10 mouse cellular contexts compared by ENCODE assay signal in the genomic region with DNA sequence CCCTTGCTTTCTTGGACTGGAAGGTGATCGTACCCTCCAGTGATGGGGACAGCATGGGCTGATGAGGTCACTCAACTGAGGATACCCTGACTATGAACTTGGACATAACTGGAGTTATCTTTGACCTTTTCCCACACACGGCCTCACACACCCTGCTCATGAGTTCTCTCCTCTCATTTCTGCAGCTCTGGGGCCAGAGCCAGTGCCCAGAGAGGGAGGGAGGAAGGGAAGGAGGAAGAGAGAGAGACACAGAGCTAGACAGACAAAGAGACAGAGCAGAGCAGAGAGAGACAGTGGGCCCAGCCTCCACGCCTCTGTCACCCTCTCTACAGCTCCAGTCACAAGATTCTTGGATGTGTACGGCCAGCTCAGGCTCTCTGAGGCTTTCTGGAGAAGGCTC. TPM values are rescaled to one million over a fixed set of nuclear protein-coding genes. Genes with fewer than 3 reads are reported as not detected.
DNase-seq lines count a peak whose midpoint lies in the region; ATAC-seq and TF ChIP-seq lines count a peak whose summit lies in the region.
"Had no signal": no experiment of that assay in that cellular context is flagged by ENCODE, and none has a peak within 500 bp of the region (broad histone marks: within the 10 kb centered on the region; RNA-seq: fewer than 3 reads in every experiment).

No protein-coding gene starts in this region.

- no peak for TF ChIP-seq POLR2A in heart, adult 2 months (IDR thresholded peaks at IDR 0.05; ENCODE audit: insufficient read depth, low read depth, low read length)

- no peak overlapping the region for H3K9ac ChIP-seq in heart, adult 2 months (ENCODE audit: low read depth, low read length)
- H3K9ac ChIP-seq in liver, embryonic 12.5 days, result no peak overlapping the region
- H3K9ac ChIP-seq in kidney, embryonic 14.5 days (ENCODE audit: low read depth, low read length), result no peak overlapping the region

- no peaks in the 10 kb centered on the region for H3K36me3 ChIP-seq in heart, adult 2 months (ENCODE audit: control insufficient read depth, insufficient read depth, low read length)
- H3K36me3 ChIP-seq in liver, embryonic 12.5 days, result no peaks in the 10 kb centered on the region
- no peaks in the 10 kb centered on the region for H3K36me3 ChIP-seq in kidney, embryonic 14.5 days (ENCODE audit: control insufficient read depth, insufficient read depth, low read length)

- H3K27me3 ChIP-seq in heart, adult 2 months (ENCODE audit: control insufficient read depth, insufficient read depth, low read length), result no peaks in the 10 kb centered on the region
- peaks cover 10% of the 10 kb centered on the region for H3K27me3 ChIP-seq in liver, embryonic 12.5 days (replicated peaks)
- H3K27me3 ChIP-seq in kidney, embryonic 14.5 days (ENCODE audit: control insufficient read depth, insufficient read depth, low read length), result no peaks in the 10 kb centered on the region

- H3K4me3 ChIP-seq in heart, adult 2 months, result no peak overlapping the region
- no peak overlapping the region for H3K4me3 ChIP-seq in liver, embryonic 12.5 days
- no peak overlapping the region for H3K4me3 ChIP-seq in kidney, embryonic 14.5 days (ENCODE audit: low read length)

- no peak for DNase-seq in heart, adult 2 months
- DNase-seq in heart, adult 11 months, result no peak
- no peak for DNase-seq in liver
- DNase-seq in cerebellum, adult 9-11 months, result peak; percentile 53

- WGBS in heart, adult 2 months, result 48% methylated on average over 4 of the region's 4 CpGs
- WGBS in liver, embryonic 12.5 days (ENCODE audit: insufficient replicate concordance), result 56% methylated on average over 4 of the region's 4 CpGs
- WGBS in kidney, embryonic 14.5 days, result 72% methylated on average over 4 of the region's 4 CpGs

- H3K4me2 ChIP-seq in liver, embryonic 12.5 days, result no peak overlapping the region
- H3K4me2 ChIP-seq in kidney, embryonic 14.5 days (replicated peaks; ENCODE audit: low read depth, low read length), result no peak overlapping the region

- no peak for TF ChIP-seq EP300 in heart, adult 2 months (IDR thresholded peaks at IDR 0.05; ENCODE audit: insufficient read depth, low read depth, low read length)

- peak overlapping the region; percentile 75 for H3K27ac ChIP-seq in heart, adult 2 months
- peak overlapping the region; percentile 37; the same call in 1 of the 2 replicates for H3K27ac ChIP-seq in liver, embryonic 12.5 days
- peak overlapping the region; percentile 51; the same call in 1 of the 2 replicates for H3K27ac ChIP-seq in kidney, embryonic 14.5 days (ENCODE audit: low read depth, low read length)

- no peak for ATAC-seq in liver, embryonic 12.5 days
- ATAC-seq in kidney, embryonic 14.5 days (ENCODE audit: low FRiP score, low TSS enrichment), result no peak
- no peak for ATAC-seq in granulocyte monocyte progenitor cell, adult 5-6 weeks (replicated peaks; ENCODE audit: poor library complexity, severe bottlenecking)
- ATAC-seq in CD4-positive, CD25-positive, alpha-beta regulatory T cell, adult 4 months, result no peak
- ATAC-seq: activated CD4-positive, CD25-positive, alpha-beta regulatory T cell, adult 4 months had no signal

- H3K4me1 ChIP-seq in heart, adult 2 months (ENCODE audit: control insufficient read depth, insufficient read depth, low read length), result peaks cover 9% of the 10 kb centered on the region
- H3K4me1 ChIP-seq in liver, embryonic 12.5 days, result peaks cover 31% of the 10 kb centered on the region
- peaks cover 17% of the 10 kb centered on the region for H3K4me1 ChIP-seq in kidney, embryonic 14.5 days (ENCODE audit: control insufficient read depth, insufficient read depth, low read length)

- no peaks in the 10 kb centered on the region for H3K9me3 ChIP-seq in liver, embryonic 12.5 days (replicated peaks)
- H3K9me3 ChIP-seq in kidney, embryonic 14.5 days (ENCODE audit: control insufficient read depth, low read length), result no peaks in the 10 kb centered on the region

- intact Hi-C loops in heart, adult 2 months (cut with DNase I), result no loop called here

- TF ChIP-seq CTCF in heart, adult 2 months (IDR thresholded peaks at IDR 0.05), result no peak

- H3K79me2 ChIP-seq in heart, adult 2 months (replicated peaks; ENCODE audit: control insufficient read depth, insufficient read depth, low read length), result no peaks in the 10 kb centered on the region

RNA-seq across cellular contexts. Expression of gene Rrp9, which starts 3.4 kb away (rescaled TPM):
- 10 to 100 TPM; 18.9 to 23.4 TPM for total RNA-seq in heart, adult 2 months (2021)
- polyA plus RNA-seq in heart, adult 2 months (2012; rRNA removed), result 21.0 and 22.3 TPM in 2 replicates
- 54.6 and 58.0 TPM in 2 replicates for polyA plus RNA-seq in liver, embryonic 12.5 days (2016; fragmentation: Nextera tagmentation; extraction: Ambion mirVana)
- polyA plus RNA-seq in kidney, embryonic 14.5 days (2014; fragmentation: Nextera tagmentation; extraction: Ambion mirVana), result 43.8 and 49.3 TPM in 2 replicates
- total RNA-seq in granulocyte monocyte progenitor cell, adult 5-6 weeks (2014; fragmentation: Nextera tagmentation), result 30.4 and 32.8 TPM in 2 replicates
- total RNA-seq in granulocyte monocyte progenitor cell, adult 5-6 weeks (2017), result 47.3 and 57.5 TPM in 2 replicates
- 10 to 100 TPM; 35.4 to 37.4 TPM for polyA plus RNA-seq in CD4-positive, CD25-positive, alpha-beta regulatory T cell, adult 4 months (2017; shearing (Covaris generic))

RNA-seq across cellular contexts. Expression of gene Parp3, which starts 4.4 kb away (rescaled TPM):
- total RNA-seq in heart, adult 2 months (2021), result 10 to 100 TPM; 29.4 to 31.2 TPM
- polyA plus RNA-seq in heart, adult 2 months (2012; rRNA removed), result 35.1 and 46.7 TPM in 2 replicates
- polyA plus RNA-seq in liver, embryonic 12.5 days (2016; fragmentation: Nextera tagmentation; extraction: Ambion mirVana), result 1.5 and 1.7 TPM in 2 replicates
- 1.9 and 2.7 TPM in 2 replicates for polyA plus RNA-seq in kidney, embryonic 14.5 days (2014; fragmentation: Nextera tagmentation; extraction: Ambion mirVana)
- 10.9 and 15.1 TPM in 2 replicates for total RNA-seq in granulocyte monocyte progenitor cell, adult 5-6 weeks (2014; fragmentation: Nextera tagmentation)
- 7.6 and 13.8 TPM in 2 replicates for total RNA-seq in granulocyte monocyte progenitor cell, adult 5-6 weeks (2017)
- 10 to 100 TPM; 52.6 to 68.5 TPM for polyA plus RNA-seq in CD4-positive, CD25-positive, alpha-beta regulatory T cell, adult 4 months (2017; shearing (Covaris generic))

RNA-seq across cellular contexts. Expression of gene Gpr62, which starts 6.6 kb away (rescaled TPM):
- not detected for total RNA-seq in heart, adult 2 months (2021)
- polyA plus RNA-seq in heart, adult 2 months (2012; rRNA removed), result 0.12 TPM in 1 of 2 replicates, not detected in the other
- polyA plus RNA-seq in liver, embryonic 12.5 days (2016; fragmentation: Nextera tagmentation; extraction: Ambion mirVana), result 0.10 and 0.19 TPM in 2 replicates
- polyA plus RNA-seq in kidney, embryonic 14.5 days (2014; fragmentation: Nextera tagmentation; extraction: Ambion mirVana), result 0.37 and 0.66 TPM in 2 replicates
- total RNA-seq in granulocyte monocyte progenitor cell, adult 5-6 weeks (2014; fragmentation: Nextera tagmentation), result not detected in 2 replicates
- total RNA-seq in granulocyte monocyte progenitor cell, adult 5-6 weeks (2017), result not detected in 2 replicates
- polyA plus RNA-seq in CD4-positive, CD25-positive, alpha-beta regulatory T cell, adult 4 months (2017; shearing (Covaris generic)), result not detected
- total RNA-seq: hematopoietic stem cell, adult 5-6 weeks had no signal
- polyA plus RNA-seq: activated CD4-positive, CD25-positive, alpha-beta regulatory T cell, adult 4 months had no signal

RNA-seq across cellular contexts. Expression of gene Pcbp4, which starts 19.2 kb away (rescaled TPM):
- 10 to 100 TPM; 70.0 to 74.6 TPM for total RNA-seq in heart, adult 2 months (2021)
- polyA plus RNA-seq in heart, adult 2 months (2012; rRNA removed), result 92.8 and 95.8 TPM in 2 replicates
- polyA plus RNA-seq in liver, embryonic 12.5 days (2016; fragmentation: Nextera tagmentation; extraction: Ambion mirVana), result 27.3 and 30.9 TPM in 2 replicates
- 129 and 147 TPM in 2 replicates for polyA plus RNA-seq in kidney, embryonic 14.5 days (2014; fragmentation: Nextera tagmentation; extraction: Ambion mirVana)
- 4.5 TPM in 2 replicates for total RNA-seq in granulocyte monocyte progenitor cell, adult 5-6 weeks (2014; fragmentation: Nextera tagmentation)
- 1.2 and 3.6 TPM in 2 replicates for total RNA-seq in granulocyte monocyte progenitor cell, adult 5-6 weeks (2017)
- 1 to 10 TPM; 2.9 to 3.1 TPM for polyA plus RNA-seq in CD4-positive, CD25-positive, alpha-beta regulatory T cell, adult 4 months (2017; shearing (Covaris generic))

RNA-seq across cellular contexts. Expression of gene Abhd14a, which starts 24.8 kb away (rescaled TPM):
- total RNA-seq in heart, adult 2 months (2021), result 10 to 100 TPM; 18.7 to 21.8 TPM
- 33.2 and 43.0 TPM in 2 replicates for polyA plus RNA-seq in heart, adult 2 months (2012; rRNA removed)
- polyA plus RNA-seq in liver, embryonic 12.5 days (2016; fragmentation: Nextera tagmentation; extraction: Ambion mirVana), result 29.1 and 31.6 TPM in 2 replicates
- polyA plus RNA-seq in kidney, embryonic 14.5 days (2014; fragmentation: Nextera tagmentation; extraction: Ambion mirVana), result 50.2 and 58.8 TPM in 2 replicates
- total RNA-seq in granulocyte monocyte progenitor cell, adult 5-6 weeks (2014; fragmentation: Nextera tagmentation), result 50.3 and 57.3 TPM in 2 replicates
- total RNA-seq in granulocyte monocyte progenitor cell, adult 5-6 weeks (2017), result 26.0 and 27.0 TPM in 2 replicates
- polyA plus RNA-seq in CD4-positive, CD25-positive, alpha-beta regulatory T cell, adult 4 months (2017; shearing (Covaris generic)), result 10 to 100 TPM; 10.5 to 24.2 TPM
